Comparison of ENCODE assay signal across 16 mouse cellular contexts in genomic region chr10:112607642-112608041, GRCm38 (mm10).
"Had no signal": no experiment of that assay in that cellular context is flagged by ENCODE, and none has a peak within 500 bp of the region (broad histone marks: within the 10 kb centered on the region; RNA-seq: fewer than 3 reads in every experiment).

No protein-coding gene starts in this region.

- H3K4me1 ChIP-seq: liver, embryonic 12.5 days; midbrain, embryonic 10.5 days; midbrain, embryonic 12.5 days; neural tube, embryonic 12.5 days; stomach, embryonic 15.5 days had no signal

- H3K27ac ChIP-seq: liver, embryonic 12.5 days; liver, embryonic 14.5 days; midbrain, embryonic 10.5 days; midbrain, embryonic 12.5 days; neural tube, embryonic 12.5 days; stomach, embryonic 15.5 days; stomach, postnatal 0 days had no signal

- H3K4me2 ChIP-seq: liver, embryonic 12.5 days; lung, embryonic 14.5 days; midbrain, embryonic 12.5 days; neural tube, embryonic 12.5 days; stomach, embryonic 15.5 days had no signal

- H3K9me3 ChIP-seq: midbrain, embryonic 10.5 days; midbrain, embryonic 12.5 days; neural tube, embryonic 12.5 days; stomach, embryonic 15.5 days had no signal

- H3K27me3 ChIP-seq: liver, embryonic 12.5 days; midbrain, embryonic 12.5 days; neural tube, embryonic 12.5 days; stomach, embryonic 15.5 days had no signal

- H3K36me3 ChIP-seq: liver, embryonic 12.5 days; midbrain, embryonic 10.5 days; midbrain, embryonic 12.5 days; neural tube, embryonic 12.5 days; stomach, embryonic 15.5 days had no signal

- H3K9ac ChIP-seq: liver, embryonic 12.5 days; liver, embryonic 14.5 days; lung, embryonic 14.5 days; midbrain, embryonic 12.5 days; neural tube, embryonic 12.5 days; stomach, embryonic 15.5 days had no signal

- H3K4me3 ChIP-seq: liver, embryonic 12.5 days; midbrain, embryonic 10.5 days; midbrain, embryonic 12.5 days; myocyte; neural tube, embryonic 12.5 days; stomach, embryonic 15.5 days had no signal

- DNase-seq: lung, adult 18-20 months; lung, embryonic 14.5 days; lung, postnatal 10 days; lung, postnatal 4 days; right cerebral cortex, postnatal 14 days; thymus, adult 2 months; thymus, postnatal 25 days; thymus, postnatal 4 days had no signal

- ATAC-seq: liver, embryonic 12.5 days had no signal
